Mouse (Mus musculus) embryonic facial prominence, embryonic 11.5 days (tissue): Measurements from ENCODE around the gene Adamts17. TPM values are rescaled to one million over a fixed set of nuclear protein-coding genes. Genes with fewer than 3 reads are reported as not detected.

Source experiments
- ATAC-seq: fragments of 200-750 bp; cut with Nextera tagmentation; replicated peaks from 2 replicates; pipeline ENCODE4 v1.8.0; 2017; ENCODE audit warnings: low read depth; ENCODE audit not compliant: insufficient number of reproducible peaks, low FRiP score, low TSS enrichment
- DNase-seq: peaks from one replicate; pipeline ENCODE4 v3.0.0-alpha.2; 2015; ENCODE audit warnings: low spot score
- H3K27ac ChIP-seq: fragments of 300-500 bp; sonication (generic); replicated peaks from 2 replicates; pipeline ENCODE4 v1.5.1; 2014; ENCODE audit warnings: mild to moderate bottlenecking, low read depth, low read length, control low read depth
- H3K27me3 ChIP-seq: fragments of 300-500 bp; sonication (generic); 2 replicates; pipeline ENCODE4 v1.6.1; 2014; ENCODE audit warnings: mild to moderate bottlenecking, low read length, moderate library complexity, mixed read lengths; ENCODE audit not compliant: control insufficient read depth, insufficient read depth
- H3K36me3 ChIP-seq: fragments of 300-500 bp; sonication (generic); replicated peaks from 2 replicates; pipeline ENCODE4 v1.6.1; 2014; ENCODE audit warnings: low read depth, mild to moderate bottlenecking, low read length, moderate library complexity, mixed read lengths; ENCODE audit not compliant: control insufficient read depth, insufficient read depth
- H3K4me1 ChIP-seq: fragments of 300-500 bp; sonication (generic); 2 replicates; pipeline ENCODE4 v1.6.1; 2014; ENCODE audit warnings: low read length, mixed read lengths; ENCODE audit not compliant: control insufficient read depth, insufficient read depth
- H3K4me2 ChIP-seq: fragments of 300-500 bp; sonication (generic); 2 replicates; pipeline ENCODE4 v1.6.1; 2014; ENCODE audit warnings: low read depth, mild to moderate bottlenecking, control low read depth, low read length, moderate library complexity
- H3K4me3 ChIP-seq: fragments of 300-500 bp; sonication (generic); 2 replicates; pipeline ENCODE4 v1.5.1; 2014; ENCODE audit warnings: low read depth, low read length, control low read depth
- H3K9ac ChIP-seq: fragments of 300-500 bp; sonication (generic); replicated peaks from 2 replicates; pipeline ENCODE4 v1.6.1; 2014; ENCODE audit warnings: mild to moderate bottlenecking, control low read depth, low read length
- H3K9me3 ChIP-seq: fragments of 300-500 bp; sonication (generic); replicated peaks from 2 replicates; pipeline ENCODE4 v1.6.1; 2016; ENCODE audit warnings: mild to moderate bottlenecking, low read length, inconsistent platforms, mixed read lengths; ENCODE audit not compliant: control insufficient read depth
- WGBS: fragments of 180-500 bp; shearing (Covaris S2); extraction: QIAGEN DNeasy Blood & Tissue Kit; methylation state at CpG from one replicate; pipeline ENCODE4 v1.1.7; 2014; 5-methylcytosine and 5-hydroxymethylcytosine counted together
- polyA plus RNA-seq: library from polyadenylated mRNA; unstranded; fragments of >200 nt; fragmentation: Nextera tagmentation; extraction: Ambion mirVana; gene quantifications from 2 replicates; pipeline ENCODE4 v1.2.1, GENCODE M21; 2014

Adamts17 gene
- polyA plus RNA-seq, 1 experiment from 2014 or later: 3.0 TPM

DNA sequence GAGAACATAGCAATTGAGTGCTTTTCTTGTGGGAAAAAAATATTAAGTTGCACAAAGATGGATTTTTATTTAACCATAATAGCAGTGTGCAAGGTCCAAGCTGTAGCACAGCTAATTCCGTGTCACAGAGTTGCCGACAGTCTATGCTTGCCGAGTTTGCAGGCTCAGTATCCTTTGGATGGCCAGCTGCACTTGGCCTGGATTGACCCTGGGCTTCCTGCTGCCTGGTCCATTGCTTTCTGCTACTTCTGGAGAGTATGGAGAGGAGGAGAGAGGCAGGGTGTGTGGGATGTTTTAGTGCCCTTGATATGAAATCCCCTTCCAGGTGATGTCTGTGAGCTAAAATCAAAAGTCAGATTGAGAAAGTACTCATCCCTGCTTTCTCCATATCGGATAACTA is 66.4 kb downstream of the Adamts17 start:
- H3K9ac ChIP-seq: no peak overlapping the region

GRCm38 (mm10) chr7:66912866-66913265 is 73.3 kb downstream of the Adamts17 start:
- Histone ChIP-seq H3K4me3 (no peak overlapping the region), H3K9me3 (no peaks in the 10 kb centered on the region), H3K36me3 (no peaks in the 10 kb centered on the region), H3K4me1 (no peaks in the 10 kb centered on the region), H3K27me3 (no peaks in the 10 kb centered on the region), H3K27ac (no peak overlapping the region), H3K9ac (no peak overlapping the region), H3K4me2 (no peak overlapping the region)
- 29% methylated on average over 5 of the region's 5 CpGs for WGBS
- no peak for ATAC-seq
- peak; percentile 16 for DNase-seq

More for the DNA sequence above, 66.4 kb downstream of the Adamts17 start:
- 84% methylated on average over 4 of the region's 4 CpGs for WGBS
- no peaks in the 10 kb centered on the region for H3K27me3 ChIP-seq
- H3K4me3 ChIP-seq: no peak overlapping the region
- no peaks in the 10 kb centered on the region for H3K9me3 ChIP-seq
- ATAC-seq (no peak), DNase-seq (no peak)
- no peak overlapping the region for H3K4me2 ChIP-seq
- no peak overlapping the region for H3K27ac ChIP-seq
- H3K36me3 ChIP-seq: no peaks in the 10 kb centered on the region
- H3K4me1 ChIP-seq: no peaks in the 10 kb centered on the region

DNA sequence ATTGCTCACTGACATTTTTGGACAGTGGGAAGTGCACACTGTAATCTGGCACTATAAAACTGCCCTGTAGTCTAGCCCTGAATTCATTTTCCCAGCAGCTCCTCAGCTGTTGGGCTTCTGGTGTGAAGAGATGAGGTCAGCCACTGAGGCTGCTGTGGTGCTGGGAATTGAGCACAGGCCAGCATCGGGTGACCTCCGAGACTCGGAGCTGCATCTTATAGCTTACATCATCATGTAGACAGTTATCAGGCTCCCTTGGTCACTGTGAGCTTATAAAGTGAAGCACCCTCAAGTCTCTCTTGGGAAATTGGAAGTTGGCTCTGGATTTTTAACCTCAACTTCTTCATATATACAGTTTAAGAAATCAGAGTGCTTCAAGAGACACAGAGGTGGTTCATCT is 84.1 kb downstream of the Adamts17 start:
- no peak overlapping the region for H3K27ac ChIP-seq
- no peak overlapping the region for H3K4me3 ChIP-seq
- H3K36me3 ChIP-seq: no peaks in the 10 kb centered on the region
- no peaks in the 10 kb centered on the region for H3K27me3 ChIP-seq
- DNase-seq (no peak), ATAC-seq (no peak)
- no peak overlapping the region for H3K4me2 ChIP-seq
- 92% methylated on average over 3 of the region's 3 CpGs for WGBS
- H3K9me3 ChIP-seq: no peaks in the 10 kb centered on the region
- H3K9ac ChIP-seq: no peak overlapping the region
- H3K4me1 ChIP-seq: no peaks in the 10 kb centered on the region

- WGBS: 77% methylated on average over 1 of the region's 1 CpGs
- ATAC-seq: no peak
These were observed 84.6 kb downstream of the Adamts17 start for GRCm38 (mm10) chr7:66924104-66924503.

DNA sequence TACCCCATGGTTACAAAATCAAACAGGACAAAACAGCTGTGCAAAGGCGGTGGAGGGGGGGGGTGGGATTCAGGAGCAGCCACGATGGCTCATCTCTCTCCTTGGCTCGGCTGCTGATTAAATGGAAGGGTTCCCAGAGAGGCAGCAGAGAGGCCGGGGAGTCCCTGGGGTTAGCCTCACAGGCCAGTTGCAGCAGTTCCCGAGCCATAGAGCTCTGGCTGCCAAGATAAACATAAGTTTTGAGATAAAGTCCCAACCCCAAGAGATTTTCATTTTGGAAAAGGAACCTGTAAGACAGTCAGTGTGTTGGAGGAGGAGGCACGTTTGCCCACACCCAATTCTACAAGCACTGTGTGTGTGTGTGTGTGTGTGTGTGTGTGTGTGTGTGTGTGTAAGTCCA is 89.7 kb downstream of the Adamts17 start:
- ATAC-seq (no peak), DNase-seq (no peak)
- Histone ChIP-seq H3K27me3 (no peaks in the 10 kb centered on the region), H3K4me2 (no peak overlapping the region), H3K4me1 (no peaks in the 10 kb centered on the region), H3K9me3 (no peaks in the 10 kb centered on the region), H3K4me3 (no peak overlapping the region), H3K9ac (no peak overlapping the region), H3K36me3 (no peaks in the 10 kb centered on the region), H3K27ac (no peak overlapping the region)
- WGBS: 54% methylated on average over 6 of the region's 6 CpGs

More at GRCm38 (mm10) chr7:66924104-66924503, 84.6 kb downstream of the Adamts17 start:
- H3K9me3 ChIP-seq: no peaks in the 10 kb centered on the region
- no peak overlapping the region for H3K27ac ChIP-seq
- H3K36me3 ChIP-seq: no peaks in the 10 kb centered on the region
- H3K4me2 ChIP-seq: no peak overlapping the region
- no peak overlapping the region for H3K9ac ChIP-seq
- DNase-seq: no peak
- no peak overlapping the region for H3K4me3 ChIP-seq
- H3K4me1 ChIP-seq: no peaks in the 10 kb centered on the region
- H3K27me3 ChIP-seq: no peaks in the 10 kb centered on the region

DNA sequence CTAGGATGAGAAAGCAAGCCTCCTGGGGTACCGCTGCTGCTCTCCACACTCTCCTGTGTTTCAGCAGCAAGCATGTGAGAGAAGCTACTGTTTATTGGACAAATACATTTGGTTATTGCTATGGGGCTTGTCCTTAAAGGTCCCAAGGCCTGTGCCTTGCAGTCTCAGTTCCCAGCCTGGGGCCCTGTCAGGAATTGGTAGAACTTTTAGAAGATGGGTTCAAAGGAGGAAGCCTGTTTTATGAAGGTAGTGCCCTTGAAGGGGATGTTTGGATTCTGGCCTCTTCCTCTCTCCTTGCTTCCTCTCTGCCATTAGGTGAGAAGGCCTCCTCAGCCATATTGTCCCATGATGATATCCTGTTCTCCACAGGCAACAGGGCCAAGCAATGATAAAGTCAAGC is 91.8 kb downstream of the Adamts17 start:
- H3K4me1 ChIP-seq: no peaks in the 10 kb centered on the region
- H3K36me3 ChIP-seq: no peaks in the 10 kb centered on the region
- H3K4me3 ChIP-seq: no peak overlapping the region
- H3K9me3 ChIP-seq: no peaks in the 10 kb centered on the region
- DNase-seq (no peak), ATAC-seq (no peak)
- WGBS: 96% methylated on average over 1 of the region's 1 CpGs
- no peak overlapping the region for H3K27ac ChIP-seq
- no peak overlapping the region for H3K9ac ChIP-seq
- H3K27me3 ChIP-seq: no peaks in the 10 kb centered on the region
- no peak overlapping the region for H3K4me2 ChIP-seq

DNA sequence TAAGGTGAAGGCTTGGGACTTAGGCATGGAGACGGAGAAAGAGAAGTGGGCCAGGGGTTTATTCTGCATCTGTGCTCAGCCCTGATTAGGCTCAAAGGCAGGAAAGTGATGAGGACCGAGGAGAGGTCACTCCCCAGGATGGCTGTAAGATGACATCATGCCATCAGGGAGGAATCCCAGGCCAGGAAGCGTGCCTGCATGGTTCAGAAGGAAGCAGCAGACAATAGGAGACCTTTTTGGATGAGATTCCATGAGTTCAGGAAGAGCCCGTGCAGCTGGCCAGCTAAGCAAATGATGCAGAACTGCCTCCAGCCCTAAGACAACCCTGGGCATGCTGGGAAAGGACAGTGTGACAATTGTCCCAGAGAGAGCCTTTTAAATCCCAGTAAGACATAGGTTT is 93.7 kb downstream of the Adamts17 start:
- WGBS: 40% methylated on average over 4 of the region's 4 CpGs
- H3K9ac ChIP-seq: no peak overlapping the region
- no peak for ATAC-seq
- no peaks in the 10 kb centered on the region for H3K36me3 ChIP-seq
- no peak overlapping the region for H3K27ac ChIP-seq
- H3K4me3 ChIP-seq: no peak overlapping the region
- H3K4me1 ChIP-seq: no peaks in the 10 kb centered on the region
- no peak overlapping the region for H3K4me2 ChIP-seq
- no peak for DNase-seq
- no peaks in the 10 kb centered on the region for H3K27me3 ChIP-seq
- no peaks in the 10 kb centered on the region for H3K9me3 ChIP-seq

GRCm38 (mm10) chr7:66934062-66934461 is 94.5 kb downstream of the Adamts17 start:
- Histone ChIP-seq H3K4me1 (no peaks in the 10 kb centered on the region), H3K9me3 (no peaks in the 10 kb centered on the region), H3K27me3 (no peaks in the 10 kb centered on the region), H3K9ac (no peak overlapping the region), H3K4me3 (no peak overlapping the region), H3K36me3 (no peaks in the 10 kb centered on the region), H3K4me2 (no peak overlapping the region), H3K27ac (no peak overlapping the region)
- DNase-seq (no peak), ATAC-seq (no peak)
- WGBS: 85% methylated on average over 6 of the region's 6 CpGs
